Mouse (Mus musculus) hindbrain, embryonic 14.5 days (tissue): Measurements from ENCODE around the gene Rgl2. TPM values are rescaled to one million over a fixed set of nuclear protein-coding genes. Genes with fewer than 3 reads are reported as not detected.

Experiments used
- ATAC-seq: fragments of 200-750 bp; cut with Nextera tagmentation; 2 replicates; pipeline ENCODE4 v1.8.0; 2017; ENCODE audit warnings: moderate number of reproducible peaks, mild to moderate bottlenecking, moderate TSS enrichment, moderate library complexity; ENCODE audit not compliant: low FRiP score
- DNase-seq: peaks from one replicate; pipeline ENCODE4 v3.0.0-alpha.2; 2015; ENCODE audit warnings: low spot score
- H3K27ac ChIP-seq: fragments of 300-500 bp; sonication (generic); 2 replicates; pipeline ENCODE4 v1.5.1; 2014; ENCODE audit warnings: mild to moderate bottlenecking, moderate library complexity
- H3K27me3 ChIP-seq: fragments of 300-500 bp; sonication (generic); 2 replicates; pipeline ENCODE4 v1.6.1; 2014; ENCODE audit warnings: mild to moderate bottlenecking, low read length, mixed read lengths; ENCODE audit not compliant: control insufficient read depth, insufficient read depth
- H3K36me3 ChIP-seq: fragments of 300-500 bp; sonication (generic); replicated peaks from 2 replicates; pipeline ENCODE4 v1.6.1; 2014; ENCODE audit not compliant: control insufficient read depth, insufficient read depth
- H3K4me1 ChIP-seq: fragments of 300-500 bp; sonication (generic); replicated peaks from 2 replicates; pipeline ENCODE4 v1.6.1; 2014; ENCODE audit warnings: antibody characterized with exemption, low read length, mixed read lengths; ENCODE audit not compliant: control insufficient read depth, insufficient read depth
- H3K4me2 ChIP-seq: fragments of 300-500 bp; sonication (generic); replicated peaks from 2 replicates; pipeline ENCODE4 v1.6.1; 2014; ENCODE audit warnings: mild to moderate bottlenecking, moderate library complexity
- H3K4me3 ChIP-seq: fragments of 300-500 bp; sonication (generic); replicated peaks from 2 replicates; pipeline ENCODE4 v1.5.1; 2014; ENCODE audit warnings: mild to moderate bottlenecking, low read length
- H3K9ac ChIP-seq: fragments of 300-500 bp; sonication (generic); 2 replicates; pipeline ENCODE4 v1.6.1; 2014
- H3K9me3 ChIP-seq: fragments of 300-500 bp; sonication (generic); 2 replicates; pipeline ENCODE4 v1.6.1; 2016; ENCODE audit warnings: low read length; ENCODE audit not compliant: control insufficient read depth
- WGBS: fragments of 180-500 bp; shearing (Covaris S2); extraction: QIAGEN DNeasy Blood & Tissue Kit; methylation state at CpG from one replicate; pipeline ENCODE4 v1.1.7; 2014; 5-methylcytosine and 5-hydroxymethylcytosine counted together
- polyA plus RNA-seq: library from polyadenylated mRNA; unstranded; fragments of >200 nt; fragmentation: Nextera tagmentation; extraction: Ambion mirVana; gene quantifications from 2 replicates; pipeline ENCODE4 v1.2.1, GENCODE M21; 2014

Gene Rgl2
- polyA plus RNA-seq, 1 experiment from 2014 or later: 47.7 TPM

- Histone ChIP-seq H3K36me3 (peaks cover 4% of the 10 kb centered on the region), H3K9me3 (no peaks in the 10 kb centered on the region), H3K4me2 (peak overlapping the region; percentile 74), H3K4me3 (peak overlapping the region; percentile 34), H3K4me1 (peaks cover 23% of the 10 kb centered on the region), H3K27ac (peak overlapping the region; percentile 66), H3K27me3 (no peaks in the 10 kb centered on the region; the same call in 1 of the 2 replicates), H3K9ac (peak overlapping the region; percentile 52)
- no peak for ATAC-seq
- 1% methylated on average over 52 of the region's 52 CpGs for WGBS
- DNase-seq: no peak
These were observed 9.7 kb upstream of the Rgl2 start for GRCm38 (mm10) chr17:33919351-33920281.

- Histone ChIP-seq H3K36me3 (peaks cover 7% of the 10 kb centered on the region; the same call in 1 of the 2 replicates), H3K4me1 (peaks cover 23% of the 10 kb centered on the region), H3K9me3 (no peaks in the 10 kb centered on the region), H3K4me3 (peak overlapping the region; percentile 34), H3K27ac (peak overlapping the region; percentile 66), H3K4me2 (peak overlapping the region; percentile 74), H3K9ac (peak overlapping the region; percentile 52), H3K27me3 (no peaks in the 10 kb centered on the region; the same call in 1 of the 2 replicates)
- peak; percentile 12; the same call in 1 of the 2 replicates for ATAC-seq
- DNase-seq: peak; percentile 81
- 1% methylated on average over 36 of the region's 36 CpGs for WGBS
These were observed 8.9 kb upstream of the Rgl2 start for GRCm38 (mm10) chr17:33920282-33921097.

- H3K27ac ChIP-seq: no peak overlapping the region
- no peaks in the 10 kb centered on the region; the same call in 1 of the 2 replicates for H3K27me3 ChIP-seq
- no peak overlapping the region for H3K4me2 ChIP-seq
- peaks cover 7% of the 10 kb centered on the region; the same call in 1 of the 2 replicates for H3K36me3 ChIP-seq
- 92% methylated on average over 7 of the region's 7 CpGs for WGBS
- DNase-seq (no peak), ATAC-seq (no peak)
- H3K9ac ChIP-seq: no peak overlapping the region; the same call in 1 of the 2 replicates
- no peak overlapping the region for H3K4me3 ChIP-seq
- no peaks in the 10 kb centered on the region for H3K9me3 ChIP-seq
- peaks cover 23% of the 10 kb centered on the region for H3K4me1 ChIP-seq
These were observed 8.0 kb upstream of the Rgl2 start for GRCm38 (mm10) chr17:33921361-33921760.

- no peaks in the 10 kb centered on the region for H3K27me3 ChIP-seq
- peaks cover 13% of the 10 kb centered on the region for H3K36me3 ChIP-seq
- no peak for DNase-seq
- no peak overlapping the region for H3K4me3 ChIP-seq
- 79% methylated on average over 10 of the region's 10 CpGs for WGBS
- H3K4me2 ChIP-seq: no peak overlapping the region
- no peak for ATAC-seq
- H3K9me3 ChIP-seq: no peaks in the 10 kb centered on the region
- H3K9ac ChIP-seq: no peak overlapping the region
- no peak overlapping the region for H3K27ac ChIP-seq
- peaks cover 19% of the 10 kb centered on the region; the same call in 1 of the 2 replicates for H3K4me1 ChIP-seq
These were observed 4.6 kb upstream of the Rgl2 start for GRCm38 (mm10) chr17:33924577-33925283.

- Histone ChIP-seq H3K4me3 (no peak overlapping the region), H3K27ac (no peak overlapping the region), H3K27me3 (no peaks in the 10 kb centered on the region), H3K9ac (no peak overlapping the region), H3K4me1 (peaks cover 12% of the 10 kb centered on the region), H3K4me2 (no peak overlapping the region), H3K9me3 (no peaks in the 10 kb centered on the region), H3K36me3 (peaks cover 13% of the 10 kb centered on the region)
- WGBS: 80% methylated on average over 21 of the region's 21 CpGs
- no peak for DNase-seq
- no peak for ATAC-seq
These were observed 3.8 kb upstream of the Rgl2 start for GRCm38 (mm10) chr17:33925406-33926116.

- no peaks in the 10 kb centered on the region for H3K27me3 ChIP-seq
- ATAC-seq (no peak), DNase-seq (no peak)
- WGBS: 73% methylated on average over 17 of the region's 17 CpGs
- H3K9ac ChIP-seq: no peak overlapping the region
- H3K4me1 ChIP-seq: peaks cover 18% of the 10 kb centered on the region
- H3K9me3 ChIP-seq: no peaks in the 10 kb centered on the region
- no peak overlapping the region for H3K4me2 ChIP-seq
- no peak overlapping the region for H3K27ac ChIP-seq
- peaks cover 13% of the 10 kb centered on the region for H3K36me3 ChIP-seq
- H3K4me3 ChIP-seq: no peak overlapping the region
These were observed 3.0 kb upstream of the Rgl2 start for GRCm38 (mm10) chr17:33926207-33926932.

- ATAC-seq (no peak), DNase-seq (no peak)
- H3K9me3 ChIP-seq: no peaks in the 10 kb centered on the region
- H3K4me1 ChIP-seq: peaks cover 20% of the 10 kb centered on the region
- 67% methylated on average over 21 of the region's 21 CpGs for WGBS
- H3K27me3 ChIP-seq: no peaks in the 10 kb centered on the region
- peak overlapping the region; percentile 98 for H3K4me2 ChIP-seq
- H3K4me3 ChIP-seq: peak overlapping the region; percentile 73
- H3K9ac ChIP-seq: peak overlapping the region; percentile 88
- H3K36me3 ChIP-seq: peaks cover 23% of the 10 kb centered on the region
- H3K27ac ChIP-seq: no peak overlapping the region
These were observed 944 bp upstream of the Rgl2 start for GRCm38 (mm10) chr17:33928251-33928947.
